11 mouse cellular contexts compared by ENCODE assay signal in genomic region chr15:63036241-63036640, GRCm38 (mm10).
DNase-seq lines count a peak whose midpoint lies in the region; TF ChIP-seq lines count a peak whose summit lies in the region.
"Had no signal": no experiment of that assay in that cellular context is flagged by ENCODE, and none has a peak within 500 bp of the region (broad histone marks: within the 10 kb centered on the region; RNA-seq: fewer than 3 reads in every experiment).

No protein-coding gene starts in this region.

- intact Hi-C loops in left cerebral cortex, postnatal 4 days (cut with DNase I), result no loop called here
- intact Hi-C loops in heart, postnatal 25 days (cut with DNase I), result no loop called here

- DNase-seq in cerebellum, postnatal 25 days, result peak; percentile 63 to 80
- no peak for DNase-seq in cerebellum, adult 8-10 months
- peak; percentile 35 for DNase-seq in gastrocnemius, postnatal 25 days
- peak; percentile 80 for DNase-seq in left cerebral cortex, postnatal 4 days
- DNase-seq in heart, postnatal 25 days (ENCODE audit: low spot score), result no peak
- DNase-seq in thymus, postnatal 25 days, result no peak
- DNase-seq in kidney, postnatal 14 days, result no peak
- DNase-seq: adrenal gland, postnatal 14 days; heart, postnatal 4 days; kidney, adult 11 months had no signal

- TF ChIP-seq CTCF in C2C12 (IDR thresholded peaks at IDR 0.05; ENCODE audit: control insufficient read depth, insufficient read depth, insufficient read length), result no peak

- H3K4me3 ChIP-seq in C2C12 (ENCODE audit: insufficient read depth, poor library complexity, severe bottlenecking), result no peak overlapping the region

- no peaks in the 10 kb centered on the region for H3K79me3 ChIP-seq in C2C12 (ENCODE audit: low read depth)

- no peaks in the 10 kb centered on the region for H3K79me2 ChIP-seq in C2C12 (ENCODE audit: control insufficient read depth, insufficient read depth)

- no peaks in the 10 kb centered on the region for H3K36me3 ChIP-seq in C2C12 (ENCODE audit: control insufficient read depth, insufficient read depth)

- H3ac ChIP-seq in C2C12 (ENCODE audit: control insufficient read depth, insufficient read length, low read depth), result no peak overlapping the region

- H3K27me3 ChIP-seq in C2C12 (ENCODE audit: control insufficient read depth, insufficient read depth, insufficient read length), result no peaks in the 10 kb centered on the region

TF ChIP-seq in C2C12, 6 proteins besides CTCF, POLR2A, EP300 and RAD21:
- TF ChIP-seq FOSL1 (IDR thresholded peaks at IDR 0.05; ENCODE audit: insufficient read depth, low read length, poor library complexity, severe bottlenecking), result no peak
- no peak for TF ChIP-seq USF1 (IDR thresholded peaks at IDR 0.05; ENCODE audit: low read depth)
- TF ChIP-seq MYOD1 (IDR thresholded peaks at IDR 0.05; ENCODE audit: control insufficient read depth, insufficient read length, low read depth), result peak; percentile 99
- no peak for TF ChIP-seq MYOG (IDR thresholded peaks at IDR 0.05; ENCODE audit: control insufficient read depth, extremely low read depth, insufficient read length)
TF ChIP-seq in C2C12: peak in this region for 1.

Comparison
In these comparisons a context has a peak if more than half of its experiments do, and no peak if none do; other contexts are left out.
1. DNase-seq: peak in cerebellum, postnatal 25 days (2 of 2), gastrocnemius, postnatal 25 days (single experiment) and left cerebral cortex, postnatal 4 days (single experiment); none in cerebellum, adult 8-10 months (single experiment), heart, postnatal 25 days (single experiment), thymus, postnatal 25 days (single experiment) and kidney, postnatal 14 days (single experiment).